Mouse (Mus musculus) spleen, adult 12 weeks (tissue): ENCODE data around the gene Cyp3a59.
"Not testable (repeated sequence)": the region's sequence is repeated elsewhere in the genome, so short reads cannot be mapped to it uniquely, and the experiment has no call there.

Experiments used
- DNase-seq: peaks from one replicate; pipeline ENCODE4 v3.0.0; 2022; ENCODE audit warnings: low spot score

The Cyp3a59 gene

DNA sequence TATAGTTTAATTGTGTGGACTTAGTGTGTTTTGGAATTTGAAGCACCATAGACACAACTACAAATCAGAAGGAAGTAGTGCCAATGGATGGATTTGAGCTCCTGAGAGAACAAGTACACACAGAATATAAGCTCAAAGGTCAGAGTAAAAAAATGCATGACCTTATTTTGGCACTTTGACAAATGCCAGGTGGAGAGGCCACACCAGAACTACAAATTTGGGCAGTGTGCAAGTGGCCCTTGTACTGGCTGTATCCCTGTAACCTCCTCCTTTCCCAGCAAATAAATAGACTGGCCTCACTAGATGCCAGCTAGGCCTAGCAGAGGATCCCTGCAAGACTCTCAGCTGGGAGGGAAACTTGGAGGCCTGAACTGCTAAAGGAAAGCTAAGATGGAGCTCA lies at the start of gene Cyp3a59:
Cyp3a59 (plus strand) TSS at position 313 of the 400 bp plus-strand sequence.
- not testable (repeated sequence) for DNase-seq

DNA sequence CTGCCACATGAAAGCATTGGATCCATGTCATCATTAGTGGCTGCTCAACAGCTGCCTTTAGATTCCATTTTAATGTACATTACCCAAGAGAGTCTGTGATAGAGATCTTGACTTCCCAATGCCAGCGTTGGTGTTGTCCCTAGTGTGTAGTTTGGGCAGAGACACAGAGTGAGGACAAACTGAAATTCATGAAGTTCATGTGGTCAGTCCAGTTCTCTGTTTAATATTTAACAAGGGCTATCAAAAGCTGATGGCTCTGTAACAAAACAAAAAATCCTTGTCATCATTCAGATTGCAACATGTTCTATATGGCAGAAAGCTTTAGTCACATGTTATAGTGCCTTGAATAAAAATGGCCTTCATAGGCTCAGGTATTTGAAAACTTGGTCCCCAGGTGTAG lies 9.0 kb upstream of the Cyp3a59 start:
- no peak for DNase-seq

DNA sequence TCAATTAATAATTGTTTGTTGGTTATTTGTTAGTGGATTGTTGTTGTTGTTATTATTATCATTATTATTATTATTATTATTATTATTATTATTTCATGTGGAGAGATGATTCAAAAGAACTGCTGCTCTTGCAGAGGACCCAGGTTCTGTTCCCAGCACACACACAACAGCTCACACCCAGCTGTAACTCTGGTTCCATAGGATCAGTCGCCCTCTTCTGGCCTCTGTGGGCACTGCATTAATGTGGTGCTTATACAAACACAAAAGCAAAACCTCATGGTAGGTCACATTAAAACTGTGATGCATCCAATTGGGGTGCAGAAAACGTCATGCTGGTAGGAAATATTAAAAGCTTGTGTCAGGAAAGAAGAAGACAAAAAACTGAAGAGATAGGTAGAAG lies 68.8 kb downstream of the Cyp3a59 start:
- no peak for DNase-seq

DNA sequence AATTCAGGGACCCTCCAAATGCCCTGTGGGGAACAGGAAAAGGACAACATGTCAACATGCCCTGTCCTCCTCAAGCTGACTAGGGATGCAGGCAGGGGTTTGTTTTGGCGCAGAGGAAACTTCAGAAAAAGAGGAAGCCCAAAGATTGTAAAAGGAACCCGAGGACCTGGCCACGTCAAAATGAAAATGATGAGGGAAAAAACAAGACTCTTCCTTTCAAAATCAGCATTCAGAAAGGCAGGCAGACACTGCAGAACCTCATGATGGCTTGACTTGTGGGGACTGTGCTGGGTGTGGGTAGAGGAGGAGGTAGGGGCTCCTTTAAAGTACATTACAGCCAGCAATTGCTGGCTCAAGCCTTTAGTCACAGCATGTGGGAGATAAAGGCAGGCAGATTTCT lies 71.4 kb downstream of the Cyp3a59 start:
- no peak for DNase-seq

DNA sequence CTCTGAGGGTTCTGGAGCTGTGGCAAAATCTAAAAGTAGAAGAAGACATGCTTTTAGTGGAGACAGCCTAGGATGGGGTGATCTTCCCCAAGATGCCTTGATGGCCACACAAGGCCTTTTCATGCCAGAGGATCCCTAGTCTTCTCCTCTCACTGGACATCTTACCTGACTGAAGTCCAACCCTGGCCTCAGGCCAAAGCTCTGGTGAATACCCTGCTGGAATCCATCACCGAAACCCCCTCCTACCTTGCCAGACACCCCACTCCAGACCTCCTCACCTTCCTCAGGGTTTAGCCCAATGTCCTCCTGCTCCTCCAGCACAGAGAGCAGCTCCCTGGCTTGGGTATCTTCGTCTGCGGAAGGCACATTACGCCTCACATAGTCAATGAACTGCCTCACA lies 79.3 kb downstream of the Cyp3a59 start:
- not testable (repeated sequence) for DNase-seq

DNA sequence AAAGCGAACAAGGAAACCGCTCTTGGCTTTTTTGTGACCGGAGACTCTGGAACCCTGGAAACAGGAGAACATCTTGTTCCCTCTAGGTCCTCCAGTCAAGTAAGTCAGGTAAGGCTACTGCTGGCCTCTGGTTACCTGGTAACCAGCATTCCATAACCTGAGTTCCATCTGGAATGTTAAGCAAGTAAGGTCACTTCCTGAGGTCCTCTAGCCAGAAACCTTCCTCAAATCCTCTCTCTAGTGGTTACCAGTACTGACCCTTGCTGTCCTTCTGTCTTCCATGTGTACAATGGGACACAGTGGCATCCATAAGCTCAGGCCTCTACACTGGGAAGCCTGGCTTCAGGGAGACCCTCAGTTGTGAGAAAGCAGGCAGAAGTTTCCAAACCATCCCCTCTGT lies 81.4 kb downstream of the Cyp3a59 start, which contains the start of gene Gm5565:
Gm5565 (minus strand) TSS at position 101 of the 400 bp plus-strand sequence.
- DNase-seq = not testable (repeated sequence)
